Mouse (Mus musculus) kidney, adult 2 months (tissue): ENCODE results near the gene Tec. TPM values are rescaled to one million over a fixed set of nuclear protein-coding genes. Genes with fewer than 3 reads are reported as not detected.

Source experiments
- DNase-seq: peaks from one replicate; pipeline ENCODE4 v3.0.0; 2021
- H3K27ac ChIP-seq: fragments of 200-500 bp; 2 replicates; pipeline ENCODE4 v1.5.1; 2012; ENCODE audit warnings: low read depth, low read length, control low read depth, inconsistent platforms; ENCODE audit not compliant: insufficient read depth
- H3K27me3 ChIP-seq: fragments of 200-500 bp; replicated peaks from 2 replicates; pipeline ENCODE4 v1.6.1; 2012; ENCODE audit warnings: mild to moderate bottlenecking, moderate library complexity, low read length, inconsistent platforms; ENCODE audit not compliant: control insufficient read depth, insufficient read depth
- H3K36me3 ChIP-seq: fragments of 200-500 bp; 2 replicates; pipeline ENCODE4 v1.6.1; 2012; ENCODE audit warnings: mild to moderate bottlenecking, moderate library complexity, low read length, inconsistent platforms; ENCODE audit not compliant: control insufficient read depth, insufficient read depth
- H3K4me1 ChIP-seq: fragments of 200-500 bp; 2 replicates; pipeline ENCODE4 v1.6.1; 2011; ENCODE audit warnings: low read length; ENCODE audit not compliant: control insufficient read depth, insufficient read depth
- H3K4me3 ChIP-seq: fragments of 200-500 bp; 2 replicates; pipeline ENCODE4 v1.5.1; 2011; ENCODE audit warnings: mild to moderate bottlenecking, low read depth, low read length, control low read depth; ENCODE audit not compliant: insufficient read depth
- CTCF ChIP-seq: fragments of 200-500 bp; conservative IDR thresholded peaks from 2 replicates; pipeline ENCODE4 v1.5.1; 2011; ENCODE audit warnings: low read depth, mild to moderate bottlenecking, control low read depth, low read length, moderate library complexity, mixed read lengths; ENCODE audit not compliant: insufficient read depth, insufficient read length
- POLR2A ChIP-seq: fragments of 200-500 bp; IDR thresholded peaks from one replicate; pipeline ENCODE4 v1.6.1; 2011; ENCODE audit warnings: low read depth, low read length, control low read depth
- WGBS: fragments of 180-500 bp; shearing (Covaris S2); methylation state at CpG from one replicate; pipeline ENCODE4 v1.1.7; 2018; 5-methylcytosine and 5-hydroxymethylcytosine counted together
- polyA plus RNA-seq: library from polyadenylated mRNA; depleted of rRNA; stranded (reverse); fragments of >200 nt; gene quantifications from 2 replicates; pipeline ENCODE4 v1.2.3, GENCODE M21; 2012

The Tec gene
- polyA plus RNA-seq, 1 experiment = 8.1 TPM

GRCm38 (mm10) chr5:72816491-72816890, 51.8 kb downstream of the Tec start:
- H3K27ac ChIP-seq = peak overlapping the region; percentile 82
- H3K4me1 ChIP-seq = peaks cover 7% of the 10 kb centered on the region; the same call in 1 of the 2 replicates
- no peaks in the 10 kb centered on the region for H3K27me3 ChIP-seq
- no peak for DNase-seq
- no peak for TF ChIP-seq CTCF
- no peak for TF ChIP-seq POLR2A
- WGBS = 19% methylated on average over 2 of the region's 2 CpGs
- H3K36me3 ChIP-seq = no peaks in the 10 kb centered on the region
- no peak overlapping the region for H3K4me3 ChIP-seq

- H3K36me3 ChIP-seq = no peaks in the 10 kb centered on the region
- TF ChIP-seq CTCF = no peak
- no peak for TF ChIP-seq POLR2A
- 76% methylated on average over 1 of the region's 1 CpGs for WGBS
- H3K27ac ChIP-seq = peak overlapping the region; percentile 82; the same call in 1 of the 2 replicates
- H3K4me3 ChIP-seq = no peak overlapping the region
- no peak for DNase-seq
- peaks cover 7% of the 10 kb centered on the region; the same call in 1 of the 2 replicates for H3K4me1 ChIP-seq
- no peaks in the 10 kb centered on the region for H3K27me3 ChIP-seq
Measured at GRCm38 (mm10) chr5:72816046-72816445, 52.2 kb downstream of the Tec start.

- WGBS = 80% methylated on average over 6 of the region's 6 CpGs
- Histone ChIP-seq H3K4me1 (peaks cover 7% of the 10 kb centered on the region; the same call in 1 of the 2 replicates), H3K27ac (no peak overlapping the region), H3K4me3 (no peak overlapping the region), H3K27me3 (no peaks in the 10 kb centered on the region), H3K36me3 (no peaks in the 10 kb centered on the region)
- no peak for DNase-seq
- TF ChIP-seq CTCF (no peak), POLR2A (no peak)
Measured at GRCm38 (mm10) chr5:72815361-72815760, 52.9 kb downstream of the Tec start.

GRCm38 (mm10) chr5:72814072-72814471, 54.2 kb downstream of the Tec start:
- H3K36me3 ChIP-seq = no peaks in the 10 kb centered on the region
- TF ChIP-seq POLR2A (no peak), CTCF (no peak)
- peaks cover 7% of the 10 kb centered on the region; the same call in 1 of the 2 replicates for H3K4me1 ChIP-seq
- no peak overlapping the region for H3K4me3 ChIP-seq
- no peak for DNase-seq
- 88% methylated on average over 5 of the region's 5 CpGs for WGBS
- no peaks in the 10 kb centered on the region for H3K27me3 ChIP-seq
- no peak overlapping the region for H3K27ac ChIP-seq

GRCm38 (mm10) chr5:72812908-72813307, 55.4 kb downstream of the Tec start:
- H3K4me1 ChIP-seq = peaks cover 11% of the 10 kb centered on the region; the same call in 1 of the 2 replicates
- no peak overlapping the region for H3K27ac ChIP-seq
- no peak overlapping the region for H3K4me3 ChIP-seq
- no peaks in the 10 kb centered on the region for H3K36me3 ChIP-seq
- no peaks in the 10 kb centered on the region for H3K27me3 ChIP-seq
- TF ChIP-seq POLR2A (no peak), CTCF (no peak)
- DNase-seq = no peak
- 53% methylated on average over 5 of the region's 5 CpGs for WGBS

GRCm38 (mm10) chr5:72812328-72812727, 56.0 kb downstream of the Tec start:
- Histone ChIP-seq H3K4me3 (no peak overlapping the region), H3K36me3 (no peaks in the 10 kb centered on the region), H3K4me1 (peaks cover 13% of the 10 kb centered on the region; the same call in 1 of the 2 replicates), H3K27me3 (no peaks in the 10 kb centered on the region), H3K27ac (no peak overlapping the region)
- no peak for DNase-seq
- no peak for TF ChIP-seq CTCF
- TF ChIP-seq POLR2A = no peak
- WGBS = 86% methylated on average over 3 of the region's 3 CpGs

- no peak overlapping the region for H3K27ac ChIP-seq
- 69% methylated on average over 3 of the region's 3 CpGs for WGBS
- TF ChIP-seq POLR2A (no peak), CTCF (no peak)
- H3K36me3 ChIP-seq = no peaks in the 10 kb centered on the region
- H3K4me3 ChIP-seq = no peak overlapping the region
- no peak for DNase-seq
- peaks cover 9% of the 10 kb centered on the region; the same call in 1 of the 2 replicates for H3K4me1 ChIP-seq
- H3K27me3 ChIP-seq = no peaks in the 10 kb centered on the region
Measured at GRCm38 (mm10) chr5:72811397-72811796, 56.9 kb downstream of the Tec start.
